Mouse (Mus musculus) forebrain, embryonic 10.5 days (tissue): ENCODE data around the gene Olfr49. TPM values are rescaled to one million over a fixed set of nuclear protein-coding genes. Genes with fewer than 3 reads are reported as not detected.

Source experiments
- DNase-seq: peaks from one replicate; pipeline ENCODE4 v3.0.0-alpha.2; 2017; ENCODE audit warnings: low spot score; ENCODE audit errors: extremely low spot score
- H3K27ac ChIP-seq: fragments of 300-500 bp; sonication (generic); 2 replicates; pipeline ENCODE4 v1.5.1; 2016; ENCODE audit warnings: mild to moderate bottlenecking
- H3K27me3 ChIP-seq: fragments of 300-500 bp; sonication (generic); 2 replicates; pipeline ENCODE4 v1.6.1; 2016; ENCODE audit warnings: mild to moderate bottlenecking; ENCODE audit not compliant: poor library complexity, severe bottlenecking
- H3K36me3 ChIP-seq: fragments of 300-500 bp; sonication (generic); replicated peaks from 2 replicates; pipeline ENCODE4 v1.6.1; 2016; ENCODE audit warnings: mild to moderate bottlenecking, moderate library complexity
- H3K4me1 ChIP-seq: fragments of 300-500 bp; sonication (generic); 2 replicates; pipeline ENCODE4 v1.6.1; 2016
- H3K4me3 ChIP-seq: fragments of 300-500 bp; sonication (generic); 2 replicates; pipeline ENCODE4 v1.5.1; 2016; ENCODE audit warnings: mild to moderate bottlenecking, moderate library complexity
- H3K9me3 ChIP-seq: fragments of 300-500 bp; sonication (generic); 2 replicates; pipeline ENCODE4 v1.6.1; 2016; ENCODE audit warnings: mild to moderate bottlenecking, moderate library complexity
- WGBS: fragments of 180-500 bp; shearing (Covaris S2); methylation state at CpG from one replicate; pipeline ENCODE4 v1.1.7; 2016; 5-methylcytosine and 5-hydroxymethylcytosine counted together
- polyA plus RNA-seq: library from polyadenylated mRNA; unstranded; fragments of >200 nt; fragmentation: Nextera tagmentation; extraction: Ambion mirVana; gene quantifications from 2 replicates; pipeline ENCODE4 v1.2.1, GENCODE M21; 2016

The Olfr49 gene
- not detected in 2 replicates for polyA plus RNA-seq

DNA sequence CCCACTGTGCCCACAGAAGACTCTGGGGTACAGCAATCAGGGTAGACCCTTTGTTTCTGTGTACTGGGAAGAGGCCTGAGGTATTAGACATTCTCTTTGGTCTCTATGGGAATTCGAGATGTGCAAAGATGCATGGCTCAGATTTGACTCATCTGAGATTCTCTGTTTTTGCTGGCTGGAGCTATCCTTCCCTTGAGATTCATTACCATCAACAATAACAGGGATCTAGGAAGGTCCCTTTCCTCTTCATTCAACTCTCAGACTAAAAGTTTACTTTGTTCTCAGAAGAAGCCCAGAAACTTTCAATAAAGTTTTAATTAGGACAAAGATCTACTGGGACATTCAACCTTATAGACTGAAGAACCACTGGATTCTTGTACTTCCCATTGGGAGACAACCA lies at the start of gene Olfr49:
Gene Olfr49, minus strand, starts transcription at position 101 of the 400 bp plus-strand sequence.
- DNase-seq, result no peak
- WGBS, result 93% methylated on average over 1 of the region's 1 CpGs
- no peaks in the 10 kb centered on the region for H3K4me1 ChIP-seq
- no peaks in the 10 kb centered on the region for H3K36me3 ChIP-seq
- no peak within 1 kb of the TSS for H3K27ac ChIP-seq
- H3K9me3 ChIP-seq, result no peaks in the 10 kb centered on the region
- H3K4me3 ChIP-seq, result no peak within 1 kb of the TSS
- H3K27me3 ChIP-seq, result no peaks in the 10 kb centered on the region

DNA sequence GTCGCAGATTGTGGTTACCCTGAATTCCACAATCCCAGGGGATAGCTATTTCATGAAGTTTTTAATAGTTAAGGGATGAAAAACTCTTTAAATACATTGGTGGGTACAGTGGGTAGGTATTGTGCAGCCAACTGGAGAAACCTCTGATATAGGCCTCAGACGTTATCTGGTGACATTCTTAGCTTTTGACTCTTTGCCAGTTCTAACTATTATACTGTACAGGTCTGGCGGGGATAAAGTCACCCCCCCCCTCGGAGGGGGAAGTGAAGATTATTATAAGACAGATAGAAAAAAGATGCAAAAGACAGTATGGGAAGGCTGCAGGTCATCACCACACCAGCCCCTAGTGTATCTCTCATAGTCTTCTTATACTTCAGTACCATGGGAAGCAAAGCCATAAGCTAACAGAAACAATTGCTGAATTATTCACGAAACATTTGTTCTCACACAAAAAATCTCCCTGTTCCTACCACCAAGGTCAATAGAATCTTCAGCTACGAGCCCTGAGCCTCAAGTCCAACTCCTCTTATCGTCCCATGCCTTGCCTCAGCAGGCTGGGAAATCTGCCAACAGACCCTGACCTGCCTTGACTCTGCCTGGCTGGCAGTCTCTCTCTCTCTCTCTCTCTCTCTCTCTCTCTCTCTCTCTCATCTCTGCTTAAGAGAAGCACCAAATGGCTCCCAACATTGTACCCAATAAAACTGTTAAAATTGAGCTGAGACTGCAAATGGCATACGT lies 48.9 kb upstream of the Olfr49 start:
- Histone ChIP-seq H3K36me3 (no peaks in the 10 kb centered on the region), H3K9me3 (no peaks in the 10 kb centered on the region), H3K4me3 (no peak overlapping the region), H3K27me3 (no peaks in the 10 kb centered on the region), H3K27ac (peak overlapping the region; percentile 82), H3K4me1 (peaks cover 52% of the 10 kb centered on the region)
- 92% methylated on average over 8 of the region's 8 CpGs for WGBS
- DNase-seq, result no peak

DNA sequence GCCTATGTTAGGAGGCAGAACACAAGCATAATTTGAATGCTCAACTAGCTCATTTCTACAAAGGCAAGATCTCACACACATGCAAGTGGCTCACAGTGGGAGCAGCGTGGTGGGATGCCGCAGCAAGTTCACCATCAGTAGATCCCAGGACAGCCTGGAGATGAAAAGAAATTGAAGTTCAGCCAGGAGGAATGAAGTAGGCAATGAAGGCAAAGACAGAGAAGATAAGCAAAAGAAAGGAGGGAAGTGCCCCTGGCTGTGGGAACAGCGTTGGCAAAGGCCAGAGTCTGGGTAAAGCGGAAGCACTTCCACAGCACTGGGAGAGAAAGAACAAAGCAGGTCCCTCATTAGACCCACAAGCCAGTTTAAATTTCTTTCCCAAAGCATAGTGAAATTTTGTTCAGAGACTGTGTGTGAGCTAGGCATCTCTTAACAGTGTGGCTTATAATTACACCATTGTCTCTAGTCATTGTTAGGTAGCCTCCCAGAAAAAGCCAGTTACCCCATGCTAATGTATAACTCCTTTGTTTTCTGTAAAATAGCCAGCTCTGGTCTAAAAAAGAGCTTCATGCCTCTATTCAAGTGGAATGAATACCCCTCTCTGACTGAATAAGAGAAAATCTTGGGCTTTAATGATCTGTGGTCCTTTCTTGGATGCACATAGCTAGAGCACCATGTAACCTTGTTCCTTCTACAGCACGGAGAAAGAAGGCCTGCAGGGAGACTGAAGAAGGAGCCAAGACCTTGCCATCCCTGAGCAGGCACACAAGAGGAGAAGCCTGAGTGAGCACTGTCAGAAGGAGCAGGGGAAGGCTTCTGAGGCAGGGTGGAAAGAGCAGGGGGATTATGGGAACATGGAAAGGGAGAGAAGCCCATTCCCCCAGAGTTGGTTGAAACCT lies 47.7 kb upstream of the Olfr49 start:
- Histone ChIP-seq H3K4me3 (no peak overlapping the region), H3K27me3 (no peaks in the 10 kb centered on the region), H3K9me3 (no peaks in the 10 kb centered on the region), H3K4me1 (peaks cover 52% of the 10 kb centered on the region), H3K36me3 (no peaks in the 10 kb centered on the region), H3K27ac (peak overlapping the region; percentile 82)
- WGBS, result 25% methylated on average over 5 of the region's 5 CpGs
- DNase-seq, result peak; percentile 58

DNA sequence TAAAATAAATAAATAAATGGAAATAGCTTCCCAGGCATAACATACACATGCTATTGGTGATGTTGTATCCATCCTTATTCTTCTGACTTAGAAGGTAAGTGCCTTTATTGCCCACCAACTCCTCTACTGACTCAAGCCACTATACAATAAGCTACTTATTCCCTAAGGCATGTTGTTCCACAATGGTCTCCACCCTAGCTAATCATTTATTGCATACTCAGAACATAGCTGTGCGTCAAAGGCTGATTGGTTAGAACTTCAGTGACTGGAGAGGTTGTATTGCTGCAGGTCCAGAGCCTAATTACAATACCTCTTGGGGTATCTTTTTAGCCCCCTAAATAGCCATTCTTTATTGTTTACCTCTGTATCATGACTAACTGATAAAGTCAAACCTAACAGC lies 46.4 kb upstream of the Olfr49 start:
- Histone ChIP-seq H3K9me3 (no peaks in the 10 kb centered on the region), H3K4me3 (no peak overlapping the region), H3K27me3 (no peaks in the 10 kb centered on the region), H3K27ac (peak overlapping the region; percentile 82), H3K4me1 (peaks cover 59% of the 10 kb centered on the region), H3K36me3 (no peaks in the 10 kb centered on the region)
- no peak for DNase-seq
- WGBS, result 91% methylated on average over 1 of the region's 1 CpGs

DNA sequence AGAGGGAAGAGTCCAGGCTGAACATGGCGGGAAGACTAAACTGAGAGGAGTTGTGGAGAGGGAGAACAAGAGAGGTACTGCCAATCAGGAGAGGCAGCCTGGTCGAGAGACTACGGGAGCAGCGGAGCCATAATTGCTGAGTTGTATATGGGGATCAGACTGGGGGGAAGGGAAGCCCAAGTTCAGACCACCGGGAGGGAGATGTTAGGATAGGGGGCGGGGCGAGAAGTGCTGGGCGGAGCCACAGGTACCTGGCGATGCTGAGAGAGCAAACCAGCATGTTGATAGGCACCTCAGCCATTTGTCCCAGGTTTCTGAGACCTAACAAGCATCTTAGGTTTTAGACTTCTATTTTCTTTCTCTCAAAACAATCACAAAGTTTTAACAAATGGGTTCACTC lies 44.5 kb upstream of the Olfr49 start:
- WGBS, result 61% methylated on average over 9 of the region's 9 CpGs
- DNase-seq, result no peak
- Histone ChIP-seq H3K27ac (no peak overlapping the region), H3K4me1 (peaks cover 56% of the 10 kb centered on the region), H3K36me3 (no peaks in the 10 kb centered on the region), H3K27me3 (no peaks in the 10 kb centered on the region), H3K9me3 (no peaks in the 10 kb centered on the region), H3K4me3 (no peak overlapping the region)

DNA sequence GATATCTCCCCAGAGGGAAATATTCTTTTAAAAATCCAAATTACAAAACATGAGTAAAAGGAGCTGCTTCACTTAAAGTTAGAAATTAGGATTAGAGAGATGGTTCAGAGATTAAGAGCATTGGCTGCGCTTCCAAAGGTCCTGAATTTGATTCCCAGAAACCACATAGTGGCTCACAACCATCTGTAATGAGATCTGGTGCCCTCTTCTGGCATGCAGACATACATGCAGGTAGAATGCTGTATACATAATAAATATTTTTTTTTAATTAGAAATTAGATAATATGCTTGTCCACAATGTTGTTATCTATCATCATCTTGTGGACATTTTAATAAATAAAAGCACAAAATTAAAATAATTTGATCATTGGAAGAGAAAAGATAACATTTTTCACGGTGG lies 43.8 kb upstream of the Olfr49 start:
- Histone ChIP-seq H3K27ac (no peak overlapping the region), H3K4me3 (no peak overlapping the region), H3K4me1 (peaks cover 50% of the 10 kb centered on the region), H3K27me3 (no peaks in the 10 kb centered on the region), H3K9me3 (no peaks in the 10 kb centered on the region), H3K36me3 (no peaks in the 10 kb centered on the region)
- WGBS, result 79% methylated on average over 2 of the region's 2 CpGs
- DNase-seq, result no peak

DNA sequence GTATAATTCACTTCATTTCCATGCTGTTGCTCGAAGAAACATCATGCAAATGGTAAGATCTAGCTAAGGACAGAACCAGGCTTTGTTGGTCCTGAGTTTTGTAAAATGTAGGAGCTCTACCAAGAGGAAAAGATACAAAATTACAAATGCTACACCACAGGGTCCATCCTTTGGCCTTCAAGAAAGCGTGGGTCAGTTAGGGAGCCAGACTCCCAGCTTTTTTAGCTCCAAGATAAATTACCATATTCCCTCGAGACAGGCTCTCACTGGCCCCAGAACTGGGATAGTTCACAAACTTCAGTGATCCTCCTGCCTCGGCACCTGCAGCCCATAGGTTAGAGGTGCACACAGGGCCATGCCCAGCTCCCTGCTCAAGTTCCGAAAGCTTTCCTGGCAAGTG lies 39.7 kb upstream of the Olfr49 start:
- no peak overlapping the region for H3K27ac ChIP-seq
- H3K9me3 ChIP-seq, result peaks cover 6% of the 10 kb centered on the region; the same call in 1 of the 2 replicates
- 81% methylated on average over 5 of the region's 5 CpGs for WGBS
- H3K36me3 ChIP-seq, result no peaks in the 10 kb centered on the region
- peaks cover 12% of the 10 kb centered on the region; the same call in 1 of the 2 replicates for H3K4me1 ChIP-seq
- H3K27me3 ChIP-seq, result no peaks in the 10 kb centered on the region
- no peak overlapping the region for H3K4me3 ChIP-seq
- no peak for DNase-seq

DNA sequence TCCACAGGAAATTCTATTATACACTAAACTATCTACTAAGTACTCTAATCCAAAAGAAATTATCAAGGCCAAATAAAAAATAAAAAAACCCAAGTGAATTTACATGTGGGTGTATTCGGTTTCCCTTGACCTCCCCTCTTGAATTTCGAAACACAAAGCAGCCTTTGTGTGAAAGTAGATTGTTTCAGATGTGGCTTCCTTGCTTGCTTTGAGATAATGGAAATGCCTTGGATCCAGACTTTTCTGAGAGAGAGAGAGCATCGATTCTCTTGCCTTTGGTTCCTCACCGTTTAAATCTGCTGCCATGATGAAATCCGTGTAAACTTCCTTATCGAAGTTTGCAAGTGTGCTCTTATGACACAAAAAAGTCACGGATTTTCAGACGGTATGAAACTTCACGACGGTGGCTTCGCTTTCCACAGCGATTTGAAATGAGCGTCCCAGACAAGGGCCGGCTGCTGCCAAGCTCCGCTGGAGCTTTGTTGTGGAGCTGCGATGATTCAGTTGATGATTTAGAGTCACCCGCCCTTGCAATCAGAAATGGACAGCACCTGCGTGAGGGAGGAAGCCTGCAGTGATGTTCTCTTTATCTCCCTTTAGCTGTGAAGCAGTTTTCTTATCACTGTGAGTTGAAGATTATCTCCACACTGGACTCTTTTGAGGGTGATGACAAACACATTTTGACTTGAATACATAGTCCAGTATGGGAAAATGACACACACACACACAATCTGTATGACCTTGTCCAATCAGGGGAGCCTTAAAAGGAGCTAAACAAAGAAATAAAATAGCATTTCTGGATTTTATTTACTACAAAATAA lies 37.0 kb upstream of the Olfr49 start:
- WGBS, result 76% methylated on average over 18 of the region's 18 CpGs
- no peak overlapping the region for H3K4me3 ChIP-seq
- peaks cover 5% of the 10 kb centered on the region; the same call in 1 of the 2 replicates for H3K4me1 ChIP-seq
- peaks cover 11% of the 10 kb centered on the region; the same call in 1 of the 2 replicates for H3K9me3 ChIP-seq
- no peaks in the 10 kb centered on the region for H3K27me3 ChIP-seq
- H3K36me3 ChIP-seq, result no peaks in the 10 kb centered on the region
- no peak for DNase-seq
- 0 out of 2 replicates have a peak overlapping the region, but pooled peaks have one; percentile 30 for H3K27ac ChIP-seq

DNA sequence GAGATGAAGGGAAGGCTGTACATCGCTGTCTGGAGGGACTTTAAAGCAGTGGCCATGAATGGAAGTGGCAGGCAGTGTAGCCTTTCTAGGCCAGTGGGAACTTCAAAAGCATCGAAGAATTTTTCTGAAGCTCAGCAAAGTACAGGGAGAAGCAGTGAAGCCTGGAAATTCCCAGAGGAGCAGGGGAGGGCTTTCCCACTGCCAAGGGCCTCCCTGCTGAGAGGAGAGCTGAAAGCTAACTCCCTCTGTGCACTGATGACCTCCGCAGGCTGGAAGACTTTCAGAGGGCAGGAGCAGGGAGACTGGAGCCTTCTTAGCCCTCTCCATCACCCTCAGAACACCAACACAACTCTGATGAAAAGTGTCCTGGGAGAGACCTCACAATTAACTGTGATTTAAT lies 27.0 kb upstream of the Olfr49 start:
- H3K4me1 ChIP-seq, result peaks cover 5% of the 10 kb centered on the region
- WGBS, result 39% methylated on average over 3 of the region's 3 CpGs
- no peak overlapping the region for H3K4me3 ChIP-seq
- H3K36me3 ChIP-seq, result no peaks in the 10 kb centered on the region
- H3K9me3 ChIP-seq, result no peaks in the 10 kb centered on the region
- H3K27ac ChIP-seq, result peak overlapping the region; percentile 54; the same call in 1 of the 2 replicates
- no peak for DNase-seq
- no peaks in the 10 kb centered on the region for H3K27me3 ChIP-seq

DNA sequence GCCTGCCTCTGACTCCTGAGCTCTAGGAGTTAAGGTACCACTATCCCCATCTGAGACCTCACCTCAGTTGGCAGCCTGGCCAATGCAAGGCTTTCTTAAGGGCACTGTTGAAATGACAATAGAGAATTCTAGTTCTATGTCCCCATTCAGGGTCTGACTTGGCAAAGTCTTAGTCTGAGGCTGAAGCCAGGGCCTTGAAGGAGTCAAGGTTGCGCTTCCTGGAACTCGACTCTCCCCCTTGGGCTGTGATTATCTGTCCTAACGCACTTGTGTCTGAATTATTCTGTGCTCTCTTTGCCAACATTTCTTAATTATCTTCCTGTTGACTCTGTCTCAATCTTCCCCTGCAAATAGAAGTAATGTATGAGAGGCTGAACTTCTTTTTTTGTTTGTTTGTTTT lies 15.9 kb upstream of the Olfr49 start:
- Histone ChIP-seq H3K4me1 (no peaks in the 10 kb centered on the region), H3K4me3 (no peak overlapping the region), H3K36me3 (no peaks in the 10 kb centered on the region), H3K9me3 (peaks cover 11% of the 10 kb centered on the region), H3K27me3 (peaks cover 10% of the 10 kb centered on the region), H3K27ac (no peak overlapping the region)
- DNase-seq, result no peak
- 92% methylated on average over 3 of the region's 3 CpGs for WGBS

DNA sequence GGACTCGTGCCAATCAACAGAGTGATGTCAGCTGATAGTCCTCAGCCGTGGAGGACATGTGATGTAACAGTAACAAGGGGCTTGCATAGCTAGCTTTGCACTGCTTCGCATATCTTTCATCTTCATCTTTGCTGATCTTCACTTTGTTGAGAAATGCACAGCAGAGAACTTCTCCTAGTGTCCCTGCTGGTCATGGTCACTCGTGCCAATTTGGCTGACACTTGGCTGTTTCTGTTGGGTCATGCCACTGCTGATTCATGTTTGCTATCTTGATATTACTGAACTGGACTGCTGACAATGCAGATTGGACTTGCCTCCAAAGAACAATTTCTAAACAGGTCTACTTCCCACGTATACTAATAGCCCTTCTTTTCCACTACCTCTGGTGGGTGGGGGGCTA lies 15.4 kb upstream of the Olfr49 start:
- DNase-seq, result no peak
- no peak overlapping the region for H3K27ac ChIP-seq
- no peaks in the 10 kb centered on the region for H3K4me1 ChIP-seq
- 87% methylated on average over 5 of the region's 5 CpGs for WGBS
- no peak overlapping the region for H3K4me3 ChIP-seq
- H3K27me3 ChIP-seq, result peaks cover 10% of the 10 kb centered on the region
- no peaks in the 10 kb centered on the region for H3K36me3 ChIP-seq
- H3K9me3 ChIP-seq, result peaks cover 11% of the 10 kb centered on the region

DNA sequence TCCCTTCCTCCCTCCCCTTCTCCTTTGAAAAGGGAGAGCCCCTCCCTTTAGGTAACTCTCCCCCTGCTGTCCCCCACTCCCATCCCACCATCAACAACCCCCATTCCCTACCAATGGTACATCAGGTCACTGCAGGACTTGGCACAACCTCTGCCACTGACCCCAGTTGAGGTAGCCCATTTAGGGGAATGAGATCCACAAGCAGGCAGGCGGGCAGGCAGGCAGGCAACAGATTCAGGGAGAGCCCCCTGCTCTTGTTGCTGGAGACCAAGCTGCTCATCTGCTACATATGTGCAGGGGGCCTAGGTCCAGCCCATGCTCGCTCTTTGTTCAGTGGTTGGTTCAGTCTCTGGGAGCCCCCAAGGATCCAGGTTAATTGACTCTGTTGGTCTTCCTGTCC lies 8.3 kb downstream of the Olfr49 start:
- Histone ChIP-seq H3K4me1 (peaks cover 3% of the 10 kb centered on the region; the same call in 1 of the 2 replicates), H3K9me3 (no peaks in the 10 kb centered on the region), H3K4me3 (no peak overlapping the region), H3K36me3 (no peaks in the 10 kb centered on the region), H3K27me3 (no peaks in the 10 kb centered on the region), H3K27ac (no peak overlapping the region)
- no peak for DNase-seq
- 88% methylated on average over 2 of the region's 2 CpGs for WGBS
